Mouse (Mus musculus): ENCODE data around the gene Ephb2. TPM values are rescaled to one million over a fixed set of nuclear protein-coding genes. Genes with fewer than 3 reads are reported as not detected.

The Ephb2 gene
- total RNA-seq, 1 experiment from 2014 or later, result 17.8 TPM

DNA sequence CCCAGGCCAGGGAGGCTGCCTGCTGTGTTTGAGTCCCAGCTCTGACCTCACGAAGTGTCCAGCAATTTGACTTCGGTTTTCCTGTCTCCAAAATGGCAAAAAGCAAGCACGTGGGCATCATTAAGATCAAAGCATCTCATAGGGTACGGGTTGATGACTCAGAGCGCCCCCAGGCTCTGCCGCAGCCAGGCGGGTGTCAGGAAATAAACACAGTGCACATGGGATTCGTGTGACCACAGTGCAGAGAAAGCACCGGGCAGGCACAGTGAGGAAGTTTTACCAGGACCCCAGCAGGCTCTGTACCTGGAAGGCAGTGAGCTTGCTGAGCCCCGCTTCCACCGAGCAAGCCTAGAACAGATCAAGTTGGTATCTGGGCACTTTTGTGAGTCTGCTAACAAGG is 74.9 kb downstream of the Ephb2 start:
- no peak for DNase-seq

DNA sequence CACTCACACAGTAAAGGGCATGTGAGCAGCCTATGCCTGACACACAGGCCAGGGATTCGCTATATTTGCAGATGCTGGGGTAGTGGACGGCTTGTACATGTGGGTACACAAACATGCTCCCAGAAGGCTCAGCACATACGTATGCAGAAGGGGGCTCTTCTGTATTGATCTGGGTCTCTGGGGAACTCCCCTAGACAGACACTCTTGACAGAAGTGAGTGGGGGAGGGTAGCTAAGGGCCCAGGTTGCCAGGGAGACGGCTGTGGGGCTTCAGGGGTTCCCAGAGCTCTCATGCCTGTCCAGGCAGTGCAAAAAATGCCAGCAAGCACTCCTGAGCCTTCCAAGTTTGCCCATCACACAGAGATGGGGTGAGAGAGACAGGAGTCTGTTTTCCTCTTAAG is 78.7 kb downstream of the Ephb2 start:
- DNase-seq, result no peak

DNA sequence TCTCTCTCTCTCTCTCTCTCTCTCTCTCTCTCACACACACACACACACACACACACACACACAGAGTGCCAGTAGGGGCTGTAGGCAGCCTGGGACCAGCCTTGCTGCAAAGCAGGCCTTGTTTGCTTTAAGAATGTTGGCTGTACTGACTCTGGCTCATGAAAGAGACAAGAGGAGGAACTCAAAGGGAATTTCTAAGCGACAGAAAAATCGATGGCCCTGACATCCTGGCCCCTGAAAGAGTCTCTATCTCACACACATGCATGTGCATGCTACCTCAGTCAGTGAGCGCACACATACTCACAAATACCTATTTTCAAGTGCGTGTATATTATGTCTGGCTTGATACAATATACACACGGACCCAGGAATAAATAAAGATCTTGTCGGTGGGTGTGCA is 79.3 kb downstream of the Ephb2 start:
- no peak for DNase-seq

DNA sequence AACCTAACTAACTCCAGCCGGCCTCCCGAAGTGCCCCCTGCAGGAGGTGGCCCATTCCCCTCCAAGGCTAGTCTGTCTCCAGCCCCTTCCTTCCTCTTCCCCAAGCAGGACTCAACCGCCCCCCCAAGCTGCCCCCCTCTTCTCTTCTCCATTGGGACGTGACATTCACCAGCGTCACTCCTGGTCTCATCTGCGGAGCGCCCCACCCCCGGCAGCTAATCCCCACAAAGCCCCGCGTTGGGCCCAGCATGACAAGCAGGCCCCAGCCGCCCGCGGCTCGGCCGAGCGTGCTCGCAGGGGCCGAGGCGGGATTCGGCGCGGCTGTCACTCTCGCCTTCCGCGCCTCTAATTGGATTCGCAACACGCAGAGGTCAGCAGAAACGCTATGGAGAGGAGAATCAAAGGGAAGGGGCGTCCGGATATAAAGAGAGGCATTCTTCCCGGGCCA is 80.4 kb downstream of the Ephb2 start:
- no peak for DNase-seq

DNA sequence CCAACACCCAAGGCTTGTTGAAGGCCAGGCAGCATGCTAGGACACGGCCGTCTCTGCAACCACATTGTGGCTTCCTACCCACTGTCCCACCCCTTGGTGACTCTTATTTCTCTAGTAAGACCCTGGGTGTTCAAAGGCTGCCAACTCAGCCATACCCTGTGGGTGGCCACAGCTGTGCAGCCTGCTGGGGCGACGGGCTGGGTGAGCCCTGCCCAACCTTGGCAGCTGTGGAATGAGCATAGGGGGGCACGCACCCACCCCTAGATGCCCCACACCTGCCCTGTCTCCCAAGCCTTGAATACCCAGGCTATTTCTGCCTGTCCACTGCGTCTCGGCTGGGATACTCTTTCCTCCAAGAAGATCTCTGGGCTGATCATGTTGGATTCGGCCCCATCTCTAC is 81.5 kb downstream of the Ephb2 start:
- no peak for DNase-seq

DNA sequence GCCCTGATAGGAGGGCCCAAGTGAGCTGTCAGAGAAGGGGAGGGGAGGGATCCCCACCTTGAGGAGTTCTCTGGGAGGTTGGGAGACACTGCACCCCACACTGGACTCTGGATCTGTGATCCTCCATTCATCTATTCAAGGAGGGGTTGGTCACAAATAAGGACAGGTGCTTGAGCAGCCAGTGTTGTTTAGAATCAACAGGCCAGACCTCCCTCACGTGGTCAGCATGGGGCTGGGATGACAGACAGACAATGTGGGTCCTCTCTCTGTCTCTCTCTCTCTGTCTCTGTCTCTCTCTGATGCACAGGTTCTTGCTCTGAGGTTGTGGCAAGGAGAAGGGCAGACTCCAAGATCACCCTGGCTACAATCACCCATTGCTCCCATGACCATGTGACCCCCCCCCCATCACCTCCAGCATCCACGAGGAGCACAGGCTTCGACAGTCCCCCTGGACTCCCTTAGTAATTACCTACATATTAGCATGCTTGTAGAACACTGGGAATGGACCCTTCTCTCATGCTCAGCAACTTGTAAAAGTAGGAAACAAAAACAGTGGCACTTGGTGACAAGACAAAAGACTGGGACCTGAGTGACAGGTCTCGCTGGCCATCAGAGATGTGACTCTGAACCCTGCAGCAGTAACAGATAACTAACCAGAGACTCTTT is 84.3 kb downstream of the Ephb2 start:
- DNase-seq, result no peak

DNA sequence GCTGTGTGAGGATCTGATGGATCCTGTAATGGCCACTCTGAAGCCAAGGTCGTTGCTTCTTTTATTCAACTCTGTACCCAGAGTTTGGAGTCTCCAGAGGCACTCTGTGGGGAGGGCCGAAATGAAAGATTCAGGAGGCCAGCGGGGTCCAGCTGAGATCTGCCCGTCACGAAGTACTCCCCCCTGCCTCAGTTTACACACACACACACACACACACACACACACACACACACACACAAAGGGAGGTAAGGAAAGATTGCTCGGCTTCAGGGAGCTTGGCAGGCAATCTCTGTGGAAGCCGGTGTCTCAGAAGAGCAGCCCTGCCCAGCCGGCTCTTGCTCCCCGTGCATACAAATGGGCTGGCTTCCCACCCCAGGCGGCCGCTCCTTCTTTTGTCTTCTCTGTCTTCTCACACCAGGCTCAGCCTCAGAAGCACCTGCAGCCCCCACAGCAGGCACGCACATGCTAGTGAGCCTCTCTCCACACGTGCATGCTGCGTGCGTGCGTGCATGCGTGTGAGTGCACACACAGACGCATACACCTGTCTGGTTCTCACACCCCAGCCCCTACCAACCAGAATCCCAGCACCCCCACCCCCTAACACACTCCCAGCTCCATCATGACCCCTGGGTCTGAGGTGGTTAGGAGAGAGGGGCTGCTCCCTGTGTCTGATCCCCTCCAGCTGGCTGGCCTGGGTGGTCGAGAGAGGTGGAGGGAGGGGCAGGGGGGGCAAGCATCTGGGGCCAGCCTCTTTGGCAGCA is 85.0 kb downstream of the Ephb2 start:
- no peak for DNase-seq

DNA sequence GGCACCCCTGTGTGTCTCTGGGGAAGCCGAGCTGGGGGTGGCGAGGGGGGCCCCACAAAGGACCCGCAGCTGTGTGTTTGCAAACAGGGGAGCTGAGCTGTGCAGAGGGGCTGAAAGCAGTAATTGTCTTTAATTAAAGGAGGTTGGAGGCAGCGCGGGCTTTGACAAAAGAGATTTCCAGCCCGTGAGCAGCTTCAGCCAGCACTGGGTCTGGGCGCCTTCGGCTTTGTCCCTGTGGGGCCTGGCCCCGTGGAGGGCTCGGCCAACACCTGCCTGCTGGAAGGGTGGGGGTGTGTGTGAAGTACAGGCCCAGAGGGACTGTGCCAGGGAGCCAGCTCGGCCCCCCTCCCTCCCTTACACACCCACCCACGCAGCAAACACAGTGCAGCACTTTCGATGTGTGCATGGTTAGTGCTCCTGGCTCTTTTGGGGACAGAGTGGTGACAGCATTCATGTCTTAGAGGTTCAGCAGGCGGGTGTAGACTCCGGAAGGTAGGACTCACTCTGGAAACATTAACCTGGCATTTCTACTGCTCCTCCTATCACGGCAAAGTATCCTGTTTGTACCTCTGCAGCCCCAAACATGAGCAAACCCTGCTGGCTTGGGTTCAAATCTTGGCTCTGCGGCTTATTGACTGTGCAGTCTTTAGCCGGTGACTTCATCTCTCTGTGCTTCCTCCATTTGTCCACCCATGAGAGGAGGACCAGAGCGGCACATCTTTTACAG is 85.8 kb downstream of the Ephb2 start:
- no peak for DNase-seq

DNA sequence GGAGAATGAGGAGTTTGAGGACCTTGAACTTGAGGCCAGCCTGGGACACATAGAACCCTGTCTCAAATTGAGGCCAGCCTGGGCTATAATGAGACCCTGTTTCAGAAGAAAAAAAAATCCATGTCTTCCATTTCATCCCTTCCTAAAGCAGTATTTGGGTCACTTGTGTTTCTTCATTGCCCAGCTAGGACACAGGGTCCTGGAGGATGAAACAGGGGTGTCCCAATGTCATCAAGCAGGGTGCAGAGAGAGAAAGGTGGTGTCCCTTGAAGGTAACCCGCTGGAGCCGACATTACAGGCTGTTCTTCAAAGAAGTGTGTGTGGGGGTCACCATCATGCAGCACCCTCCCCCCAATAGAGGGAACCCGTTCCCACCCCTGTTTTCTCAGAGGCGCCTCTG is 86.4 kb downstream of the Ephb2 start:
- DNase-seq, result no peak

DNA sequence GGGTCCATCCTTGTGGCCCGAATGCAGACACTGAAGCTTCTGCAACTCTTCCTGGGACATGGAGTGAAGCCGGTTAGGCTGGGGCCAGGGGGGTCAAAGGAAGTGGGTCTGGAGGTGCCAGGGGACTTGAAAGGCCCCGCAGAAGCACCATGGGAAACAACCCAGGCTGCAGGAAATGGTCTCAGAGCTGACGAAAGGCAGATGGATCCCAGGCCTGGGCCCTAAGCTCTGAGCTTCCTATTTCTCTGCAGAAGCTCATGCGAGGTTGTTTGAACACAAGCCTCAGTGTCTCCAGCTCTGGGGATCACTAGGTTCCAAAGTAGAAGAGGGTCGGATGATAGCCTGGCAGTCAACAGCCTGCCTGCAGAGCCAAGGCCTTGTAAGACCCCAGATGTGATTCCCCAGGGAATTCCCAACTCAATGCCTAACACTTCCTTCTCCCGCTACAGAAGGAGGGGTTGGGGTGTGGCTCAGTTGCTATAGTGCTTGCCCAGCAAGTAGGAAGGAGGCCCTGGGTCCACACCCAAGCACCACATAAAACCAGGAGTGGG is 86.9 kb downstream of the Ephb2 start:
- no peak for DNase-seq

DNA sequence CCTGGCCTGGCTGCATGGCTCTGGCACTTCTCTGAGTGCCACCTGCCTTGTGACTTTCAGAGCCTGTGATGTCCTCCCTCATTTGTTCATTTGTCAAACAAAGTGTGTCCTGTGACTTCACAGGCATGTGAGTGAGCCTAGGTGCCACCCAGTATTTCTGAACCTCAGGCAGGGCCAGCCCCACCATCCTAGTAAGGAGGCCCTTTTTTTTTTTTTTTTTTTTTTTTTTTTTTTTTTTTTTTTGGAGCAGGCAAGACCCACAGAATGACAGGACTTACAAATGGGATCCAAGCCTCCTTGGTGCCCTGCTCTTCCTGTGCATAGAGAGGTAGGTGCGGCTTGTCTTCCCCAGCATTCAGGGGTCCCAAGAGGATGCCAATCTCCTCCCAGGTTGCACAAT is 89.3 kb downstream of the Ephb2 start:
- DNase-seq, result no peak

DNA sequence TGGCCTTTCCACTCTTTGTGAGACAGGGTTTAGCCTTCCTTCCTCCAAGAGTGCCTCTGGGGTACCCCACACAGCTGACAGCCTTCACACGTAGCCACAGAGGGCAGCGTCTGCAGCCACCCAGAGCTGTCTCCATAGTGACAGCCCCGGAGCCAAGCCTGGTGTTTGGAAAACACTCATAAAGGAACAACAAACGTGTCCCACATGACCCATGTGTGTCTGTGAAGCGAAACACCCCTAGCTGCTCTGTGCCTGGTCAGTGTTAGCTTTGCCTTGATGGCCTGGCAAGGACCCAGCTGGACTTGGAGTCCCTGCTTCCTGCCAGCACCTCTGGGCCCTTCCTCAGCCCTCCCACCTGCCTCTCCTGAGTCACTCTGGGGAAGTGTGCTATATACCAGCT is 93.1 kb downstream of the Ephb2 start:
- DNase-seq, result peak; percentile 67

DNA sequence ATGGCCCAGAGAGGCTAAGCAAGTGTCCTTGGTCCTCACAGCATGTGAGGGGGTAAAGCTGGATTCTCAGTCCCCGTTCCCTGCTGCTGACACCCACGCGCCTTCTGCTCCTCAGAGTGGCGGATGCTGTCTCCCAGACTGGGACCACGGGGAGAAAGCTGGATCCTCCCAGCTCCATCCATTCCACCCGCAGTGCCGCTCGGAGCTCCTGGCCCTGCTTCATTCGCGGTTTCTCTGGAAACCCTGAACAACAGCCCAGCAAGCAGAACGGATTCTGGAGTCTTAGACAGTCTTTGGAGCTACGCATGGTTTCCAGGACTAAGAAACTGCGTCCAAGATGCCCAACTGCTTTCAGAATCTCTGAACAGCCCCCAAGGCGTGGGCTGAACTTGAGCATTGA is 93.9 kb downstream of the Ephb2 start:
- no peak for DNase-seq

DNA sequence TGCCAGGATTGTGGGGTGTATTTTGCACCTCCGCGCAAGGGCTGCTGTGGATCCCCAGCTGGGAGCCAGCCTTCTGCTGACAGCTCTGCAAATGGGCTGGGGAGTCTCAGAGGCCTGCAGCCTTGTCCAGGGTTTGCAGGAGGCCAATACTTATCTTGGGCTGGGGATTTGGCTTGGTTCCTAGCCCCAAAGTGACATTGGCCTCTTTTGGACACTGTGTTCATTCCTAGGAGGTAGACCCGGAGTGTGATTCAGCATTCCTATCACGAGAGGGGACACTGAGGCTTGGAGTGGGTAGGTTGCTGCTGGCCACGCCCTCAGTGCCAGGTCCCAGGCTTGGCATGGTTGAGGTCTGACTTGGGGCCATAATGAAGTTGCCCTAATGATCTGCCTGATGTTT is 94.8 kb downstream of the Ephb2 start:
- no peak for DNase-seq

DNA sequence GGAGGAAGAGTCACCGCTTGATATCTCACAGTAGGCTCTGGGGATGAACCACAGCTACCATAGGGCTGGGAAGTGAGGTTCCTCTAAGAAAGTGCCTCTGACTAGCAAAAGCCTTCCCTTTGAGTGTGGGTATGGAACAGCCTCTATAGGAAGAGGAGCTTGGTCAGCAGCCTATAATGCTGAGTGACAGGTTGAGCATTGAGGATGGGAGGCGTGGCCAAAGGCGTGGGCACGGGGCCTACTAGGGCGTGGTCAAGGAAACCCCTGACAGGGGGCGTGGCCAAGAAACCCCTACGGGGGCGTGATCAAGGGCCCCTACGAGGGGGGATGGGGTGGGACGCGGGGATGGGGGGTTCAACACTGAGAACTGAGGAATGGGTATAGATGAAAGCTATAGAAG is 96.6 kb downstream of the Ephb2 start:
- no peak for DNase-seq

DNA sequence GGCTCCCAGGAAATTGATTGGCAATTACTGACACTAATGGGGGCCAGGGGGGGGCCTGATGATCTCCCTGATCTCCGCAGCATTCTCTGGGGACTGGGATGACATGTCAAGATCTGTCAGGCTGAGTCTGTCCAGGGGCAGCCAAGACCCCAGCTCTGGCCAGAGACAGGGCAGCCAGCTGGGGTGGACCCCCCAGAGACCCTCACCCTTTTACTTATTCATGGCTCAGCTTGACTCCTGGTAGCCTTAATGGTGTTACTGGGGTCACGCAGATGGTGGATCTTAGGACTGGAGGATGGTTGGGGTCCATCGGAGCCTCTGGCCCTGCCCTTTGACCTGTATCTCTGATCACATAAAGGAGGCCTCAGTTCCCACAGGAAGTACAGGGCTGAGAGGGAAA is 97.5 kb downstream of the Ephb2 start:
- no peak for DNase-seq

DNA sequence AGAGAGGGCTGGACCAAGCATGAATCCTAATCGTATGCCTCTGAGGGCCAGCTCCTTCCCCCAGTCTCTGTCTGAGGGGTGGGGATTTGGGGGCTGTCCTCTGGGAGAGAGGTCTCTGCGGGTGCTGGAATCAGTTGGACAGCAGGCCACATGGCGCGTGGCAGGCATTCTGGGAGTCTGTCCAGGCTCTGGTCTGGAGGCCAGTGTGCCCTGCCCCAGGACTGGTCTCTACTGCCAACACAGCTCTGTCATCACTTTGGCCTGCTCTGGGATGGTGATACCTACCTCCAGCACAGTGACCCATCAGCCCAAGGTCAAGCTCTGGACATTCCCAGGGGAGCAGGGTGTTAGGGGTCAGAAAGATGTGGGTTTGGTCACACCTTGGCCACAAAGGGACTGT is 99.9 kb downstream of the Ephb2 start:
- DNase-seq, result peak; percentile 43

DNA sequence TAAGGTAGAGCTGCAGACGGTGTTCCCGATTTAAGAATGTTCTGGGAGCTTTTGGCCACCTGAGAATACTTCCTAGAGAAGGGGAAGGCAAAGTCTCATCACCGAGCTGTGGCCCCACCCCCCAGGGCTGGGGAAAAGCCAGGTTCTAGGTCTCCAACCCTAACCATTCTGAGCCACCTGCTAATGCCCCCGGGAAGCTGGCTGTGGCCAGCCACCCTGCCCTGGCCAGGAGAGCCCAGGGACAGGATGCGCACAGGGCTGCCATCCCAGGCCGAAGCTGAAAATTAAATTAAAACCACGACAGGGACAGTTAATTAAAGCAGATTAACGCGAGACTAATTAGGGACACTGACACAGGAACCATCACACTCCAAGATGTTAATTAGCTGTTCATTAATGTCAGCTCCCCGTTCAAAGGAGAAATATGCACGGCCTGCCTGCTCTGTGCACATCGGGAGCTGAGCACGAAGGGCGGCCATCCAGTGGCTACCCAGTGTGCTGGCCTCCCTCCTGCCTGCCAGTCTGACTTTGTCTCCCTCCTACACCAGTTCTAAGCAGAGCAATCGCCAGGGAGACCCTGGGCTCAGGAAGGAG is 101.5 kb downstream of the Ephb2 start:
- DNase-seq, result no peak

DNA sequence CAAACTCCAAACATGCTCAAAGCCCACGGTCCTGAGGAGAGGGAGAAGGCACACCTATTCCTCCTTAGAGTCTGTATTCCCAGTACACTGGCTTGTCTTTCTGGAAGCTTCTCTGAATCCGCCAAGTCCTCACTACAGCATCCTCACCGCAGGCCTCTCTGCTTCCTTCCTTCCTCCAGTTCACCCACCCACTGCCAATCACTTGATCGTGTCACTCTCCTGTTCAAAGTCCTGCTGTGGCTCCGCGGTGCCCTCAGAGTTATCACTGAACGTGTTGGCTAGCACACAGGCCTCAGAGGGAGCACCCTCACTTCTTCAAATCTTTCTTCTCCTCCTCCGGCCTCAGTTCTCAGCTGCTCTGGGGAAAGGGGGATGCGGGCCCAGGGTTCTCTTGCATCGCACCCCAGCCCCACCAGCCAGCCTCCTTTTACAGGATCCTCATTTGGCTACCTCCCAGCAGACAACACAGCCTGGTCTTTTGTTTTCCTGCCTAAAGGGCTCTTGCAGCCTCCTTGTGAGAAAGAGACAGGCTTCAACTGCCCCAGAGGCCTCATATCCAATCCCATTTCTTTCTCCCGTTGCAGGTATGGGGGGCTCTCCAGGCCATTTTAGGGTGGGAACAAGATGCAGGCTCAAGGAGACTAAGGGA is 102.4 kb downstream of the Ephb2 start:
- no peak for DNase-seq

DNA sequence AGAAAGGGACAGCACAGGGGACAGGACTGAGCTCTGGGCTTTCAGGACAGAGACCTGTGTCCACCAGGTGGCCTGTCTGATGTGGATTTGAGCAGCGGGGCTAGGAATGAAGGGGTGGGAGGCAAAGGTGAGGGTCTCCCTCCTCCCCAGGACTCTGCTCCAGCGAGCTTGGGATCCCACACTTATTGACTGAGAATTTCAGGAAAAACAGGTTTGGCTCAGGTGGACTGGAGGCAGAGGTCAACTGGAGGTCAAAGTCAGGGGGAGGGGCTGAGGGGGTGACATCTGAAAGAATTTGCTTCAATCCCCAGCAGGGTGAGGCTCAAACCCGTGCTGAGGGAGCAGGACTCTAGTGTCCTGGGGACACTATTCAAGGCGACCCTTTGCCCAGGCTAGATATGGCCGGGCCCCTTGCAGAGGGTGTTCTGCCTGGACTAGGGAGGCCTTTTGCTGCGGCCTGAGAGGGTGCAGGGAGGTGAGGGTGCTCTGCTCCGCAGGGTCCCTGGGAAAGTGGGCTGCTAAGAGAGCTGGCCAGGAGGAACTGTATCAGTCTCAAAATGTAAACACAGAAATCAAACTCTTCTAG is 103.2 kb downstream of the Ephb2 start:
- no peak for DNase-seq

DNA sequence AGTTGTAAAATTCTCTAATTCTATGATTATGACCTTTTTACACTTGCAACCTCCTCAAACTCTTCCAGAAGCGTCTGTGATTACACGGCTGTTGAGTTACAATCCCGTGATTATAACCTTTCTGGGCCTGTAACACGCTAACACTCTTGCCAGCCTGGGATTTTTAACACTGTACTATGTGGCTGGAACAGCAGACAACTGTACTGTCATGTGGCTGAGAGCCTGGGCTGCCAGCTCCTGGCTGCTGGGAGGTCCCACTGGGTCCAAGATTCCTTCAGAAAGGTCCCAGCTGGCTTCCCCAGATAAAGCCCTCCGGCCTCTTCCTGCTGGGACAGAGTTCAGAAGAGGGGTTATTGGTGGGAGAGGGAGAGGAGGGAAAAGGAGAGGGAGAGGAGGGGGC is 104.0 kb downstream of the Ephb2 start:
- no peak for DNase-seq

Data from adrenal gland, postnatal 25 days (tissue).